Mouse (Mus musculus): ENCODE measurements around the gene Wapl.

Wapl gene

GRCm38 (mm10) chr14:34697376-34697775 lies 23.6 kb downstream of the Wapl start:
- DNase-seq (ENCODE audit: low spot score in 2 of 2): no peak

GRCm38 (mm10) chr14:34710209-34710608 lies 36.5 kb downstream of the Wapl start:
- DNase-seq (ENCODE audit: low spot score in 2 of 2): no peak

DNA sequence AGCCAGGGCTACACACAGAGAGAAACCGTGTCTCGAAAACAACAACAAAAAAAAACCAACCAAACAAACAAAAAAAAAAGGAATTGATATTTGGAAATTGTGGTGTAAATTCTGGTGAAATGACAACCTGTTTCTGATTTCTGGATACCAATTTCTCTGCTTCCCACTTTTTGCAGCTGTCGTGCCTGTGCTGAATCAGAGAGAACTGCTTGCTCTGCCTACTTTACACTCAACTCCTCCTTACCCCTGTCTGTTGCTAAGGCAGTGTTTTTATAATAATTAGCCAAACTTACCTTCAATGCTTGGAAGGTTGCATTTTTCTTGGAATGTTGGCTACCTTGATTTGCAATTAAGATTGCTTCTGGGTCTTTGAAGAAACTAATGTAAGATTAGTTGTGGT lies 38.3 kb downstream of the Wapl start:
- DNase-seq (ENCODE audit: low spot score in 2 of 2): no peak

DNA sequence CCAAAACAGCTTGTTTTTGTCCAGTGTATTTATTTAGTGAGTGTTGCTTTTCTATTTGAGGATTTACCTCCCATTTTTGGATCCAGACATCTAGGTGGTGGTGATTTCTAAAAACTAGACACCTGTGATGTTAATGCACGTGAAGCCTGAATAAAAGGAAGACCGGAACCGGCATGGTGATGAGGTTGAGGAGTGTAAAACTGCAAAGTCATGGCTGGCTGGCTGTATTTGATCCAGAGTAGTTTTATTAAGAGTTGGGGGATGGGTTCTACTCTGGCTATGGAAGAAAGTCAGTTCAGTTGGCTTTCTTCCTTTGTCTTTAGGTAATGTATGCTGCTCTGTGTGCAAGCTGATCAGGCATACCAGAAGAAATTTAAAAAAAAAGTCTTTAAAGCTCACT lies 39.1 kb downstream of the Wapl start:
- DNase-seq (ENCODE audit: low spot score in 2 of 2): no peak

GRCm38 (mm10) chr14:34718150-34718549 lies 44.4 kb downstream of the Wapl start:
- DNase-seq (ENCODE audit: low spot score in 2 of 2): no peak

GRCm38 (mm10) chr14:34727709-34728108 lies 54.0 kb downstream of the Wapl start:
- no peak for DNase-seq (ENCODE audit: low spot score in 2 of 2)

DNA sequence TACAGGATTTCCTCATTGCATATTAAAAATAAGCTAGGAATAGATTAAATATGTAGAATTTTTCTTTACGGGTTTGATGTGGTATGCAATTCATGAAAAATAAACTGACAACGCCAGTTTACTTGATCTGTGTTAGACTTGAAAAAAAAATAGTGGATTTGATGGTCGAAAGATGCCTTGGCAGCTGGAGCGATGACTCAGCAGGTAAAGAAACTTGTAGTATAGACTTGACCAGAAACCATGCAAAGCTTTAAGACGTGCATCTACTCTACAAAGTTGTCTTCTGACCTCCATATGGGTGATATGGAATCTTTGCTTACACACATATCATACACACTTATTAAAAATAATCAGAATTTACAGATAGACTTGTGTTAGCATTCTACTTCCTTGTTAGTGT lies 61.7 kb downstream of the Wapl start:
- no peak for DNase-seq (ENCODE audit: low spot score in 2 of 2)

DNA sequence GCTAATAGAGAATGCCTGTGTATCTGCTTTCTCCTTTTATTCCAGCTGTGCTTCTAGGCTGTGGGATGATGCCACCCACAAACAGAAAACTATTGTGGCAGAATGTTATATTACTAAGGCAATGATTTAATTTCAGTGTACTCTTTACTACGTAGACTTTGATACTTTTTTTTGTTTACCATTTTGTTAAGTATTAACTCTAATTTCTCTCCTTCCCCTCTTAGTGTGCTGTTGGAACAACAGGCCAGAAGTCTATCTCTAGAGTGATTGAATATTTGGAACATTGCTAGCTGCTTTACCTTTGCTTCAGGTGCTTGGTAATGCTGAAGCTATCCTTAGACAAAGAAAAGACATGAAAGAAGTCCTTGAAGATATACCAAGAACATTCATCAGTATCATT lies 71.7 kb downstream of the Wapl start:
- DNase-seq (ENCODE audit: low spot score in 2 of 2): no peak

DNA sequence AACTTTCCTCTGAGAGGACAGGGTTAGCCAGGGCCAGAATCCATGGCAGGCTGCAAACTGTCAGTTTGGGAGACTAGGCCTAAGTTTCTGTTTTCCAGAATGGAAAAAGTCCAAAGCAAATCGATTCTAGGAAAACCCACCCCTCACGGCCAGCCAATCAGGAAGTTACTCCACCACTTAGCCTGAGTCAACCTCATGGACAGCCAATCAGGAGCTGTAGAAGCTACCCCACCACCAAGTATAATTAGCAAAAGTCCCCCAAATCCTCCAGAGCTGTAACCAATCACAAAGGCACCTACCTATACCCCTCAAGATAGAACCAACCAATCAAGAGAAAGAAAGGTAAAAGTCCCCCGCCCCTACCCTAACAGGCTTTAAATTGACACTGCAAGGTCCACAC lies 82.0 kb downstream of the Wapl start:
- DNase-seq (ENCODE audit: low spot score in 2 of 2): no peak

DNA sequence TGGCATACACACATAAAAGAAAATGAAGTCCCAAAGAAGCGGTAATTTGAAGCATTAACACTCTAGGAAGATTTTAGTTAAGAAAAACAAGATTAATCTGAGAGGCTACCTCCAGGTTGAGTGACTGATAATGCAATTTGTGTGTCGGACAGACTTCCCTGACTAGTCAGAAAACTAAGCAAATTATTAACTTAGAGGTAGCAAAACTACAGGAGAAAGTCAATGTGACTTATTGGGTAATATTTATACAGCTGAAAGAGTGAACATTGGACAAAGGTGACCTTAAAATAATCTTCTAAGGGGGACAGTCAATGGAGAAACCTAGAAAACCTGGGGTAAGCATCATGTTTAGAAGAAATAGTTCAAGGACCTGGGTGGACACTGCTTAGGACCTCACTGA lies 86.2 kb downstream of the Wapl start:
- DNase-seq (ENCODE audit: low spot score in 2 of 2): no peak

- DNase-seq (ENCODE audit: low spot score in 2 of 2): no peak
These were observed 87.6 kb downstream of the Wapl start for GRCm38 (mm10) chr14:34761082-34761959.

DNA sequence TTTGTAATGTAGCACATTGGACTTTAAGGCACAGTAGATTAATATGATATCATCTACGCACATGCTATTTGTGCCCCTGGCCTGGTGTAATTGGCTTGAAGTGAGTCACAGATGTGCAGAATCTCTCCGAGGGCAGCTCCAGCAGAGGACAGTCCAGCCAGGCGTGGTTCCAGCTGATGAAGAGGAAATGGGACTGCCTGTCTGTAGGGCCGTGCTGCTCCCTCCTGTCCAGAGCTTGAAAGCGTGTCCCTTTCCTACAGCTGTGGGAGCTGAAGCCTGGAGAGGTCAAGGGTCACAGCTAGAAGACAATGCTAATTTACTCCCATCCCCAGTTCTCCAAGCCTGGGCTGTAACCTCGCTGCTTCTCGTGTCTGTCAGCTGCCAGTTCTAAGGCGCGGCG lies 89.0 kb downstream of the Wapl start:
- DNase-seq (ENCODE audit: low spot score in 2 of 2): no peak

DNA sequence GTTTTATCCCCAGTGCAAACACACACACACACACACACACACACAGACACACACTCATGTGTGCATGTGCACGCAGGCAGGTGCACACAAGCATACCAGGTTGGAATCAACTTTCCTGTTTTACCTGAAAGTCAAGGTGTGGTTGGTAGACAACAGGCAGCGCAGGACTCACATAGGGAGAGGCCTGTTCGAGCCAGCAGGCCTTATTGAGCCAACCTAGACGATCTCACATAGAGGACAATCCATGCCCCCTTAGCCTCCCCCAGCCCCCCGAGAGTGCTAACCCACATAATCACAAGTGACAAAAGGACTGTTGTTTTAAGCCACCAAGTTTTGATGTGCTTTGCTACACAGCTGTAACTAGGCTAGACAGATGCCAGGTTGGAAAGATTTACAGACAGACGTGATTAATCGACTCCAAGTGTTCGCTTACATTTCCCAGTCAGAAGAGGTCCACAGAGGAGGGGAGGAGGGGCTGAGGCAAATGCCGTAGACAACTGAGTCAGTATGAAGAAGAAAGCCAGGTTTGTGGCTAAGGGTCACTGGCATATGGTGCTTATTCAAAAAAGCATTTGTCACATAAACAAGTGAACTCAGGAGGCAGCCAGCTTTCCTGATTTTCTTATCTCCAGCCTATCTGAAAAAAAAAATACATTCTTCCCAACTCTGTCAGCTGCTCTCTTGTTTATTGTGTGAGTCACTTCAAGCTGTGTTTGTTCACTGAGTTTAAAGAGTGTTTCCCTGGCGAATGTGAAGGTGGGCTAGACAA lies 90.2 kb downstream of the Wapl start:
- no peak for DNase-seq (ENCODE audit: low spot score in 2 of 2)

GRCm38 (mm10) chr14:34764908-34765307 lies 91.2 kb downstream of the Wapl start:
- DNase-seq (ENCODE audit: low spot score in 2 of 2): no peak

- no peak for DNase-seq (ENCODE audit: low spot score in 2 of 2)
These were observed 91.7 kb downstream of the Wapl start for GRCm38 (mm10) chr14:34765380-34765779.

GRCm38 (mm10) chr14:34766181-34766580 lies 92.5 kb downstream of the Wapl start:
- DNase-seq (ENCODE audit: low spot score in 2 of 2): no peak

- DNase-seq (ENCODE audit: low spot score in 2 of 2): peak; percentile 63 to 76
These were observed 94.6 kb downstream of the Wapl start for GRCm38 (mm10) chr14:34768373-34768772.

DNA sequence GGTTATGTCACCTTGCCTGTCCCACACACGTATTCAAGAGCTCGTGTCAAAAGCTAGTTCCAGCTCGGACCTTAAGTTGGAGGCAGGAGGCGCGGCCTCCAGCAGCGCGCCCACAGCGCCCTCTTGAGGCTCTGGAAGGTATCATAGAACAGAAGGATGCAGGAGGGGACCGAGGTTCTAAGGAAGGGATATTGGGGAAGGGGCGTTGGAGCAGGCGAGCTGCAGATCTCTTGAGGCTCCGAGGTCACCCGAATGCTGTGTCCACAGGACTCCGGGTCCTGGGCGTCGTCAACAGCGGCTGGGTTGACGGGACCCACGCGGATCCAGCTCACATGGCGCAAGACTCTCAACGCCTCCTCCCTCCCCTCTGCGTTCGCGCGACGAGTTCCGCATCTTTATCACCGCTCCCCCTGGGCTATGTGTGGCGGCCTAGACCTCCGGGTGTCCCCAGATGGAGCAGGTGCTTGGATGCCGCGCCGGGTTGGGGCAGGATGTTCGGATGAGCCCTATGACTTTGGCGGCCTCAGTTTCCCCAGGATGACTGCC lies 95.4 kb downstream of the Wapl start:
- peak; percentile 44 to 73 for DNase-seq (ENCODE audit: low spot score in 2 of 2)

- peak in 1 of 2 experiments; percentile 39 for DNase-seq (ENCODE audit: low spot score in 2 of 2)
These were observed 95.9 kb downstream of the Wapl start for GRCm38 (mm10) chr14:34769567-34770158.

DNA sequence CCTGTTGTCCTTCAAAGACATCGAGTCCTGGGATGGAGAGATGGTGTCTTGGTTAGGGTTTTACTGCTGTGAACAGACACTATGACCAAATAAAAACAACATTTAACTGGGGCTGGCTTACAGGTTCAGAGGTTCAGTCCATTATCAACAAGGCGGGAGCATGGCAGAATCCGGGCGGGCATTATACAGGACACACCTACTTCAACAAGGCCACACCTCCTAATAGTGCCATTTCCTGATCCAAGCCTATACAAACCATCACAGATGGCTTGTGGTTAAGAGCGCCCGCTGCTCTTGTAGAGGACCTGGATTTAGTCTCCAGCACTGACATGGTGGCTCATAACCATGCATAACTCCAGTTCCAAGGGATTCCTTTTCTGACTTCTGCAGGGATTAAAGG lies 96.7 kb downstream of the Wapl start:
- DNase-seq (ENCODE audit: low spot score in 2 of 2): no peak

GRCm38 (mm10) chr14:34771601-34772000 lies 97.9 kb downstream of the Wapl start:
- no peak for DNase-seq (ENCODE audit: low spot score in 2 of 2)

DNA sequence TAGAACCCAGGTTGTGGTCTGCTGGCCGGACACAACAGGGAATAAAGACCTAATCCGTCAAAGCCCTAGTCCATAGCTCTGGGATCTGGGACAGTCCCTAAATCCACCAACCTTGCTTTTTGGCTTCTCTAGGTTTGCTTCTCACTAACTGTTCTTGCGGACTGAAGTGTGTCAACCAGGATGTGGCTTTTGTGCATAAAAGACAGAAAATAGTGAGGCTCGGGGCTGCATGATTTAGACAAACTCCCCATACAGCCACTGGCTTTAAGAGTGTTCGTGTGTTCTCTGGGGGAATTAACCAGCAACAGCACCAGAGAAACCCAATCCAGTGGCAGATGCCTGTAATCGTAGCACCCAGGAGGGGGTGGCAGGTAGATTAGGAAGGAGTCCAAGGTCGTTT lies 98.4 kb downstream of the Wapl start:
- DNase-seq (ENCODE audit: low spot score in 2 of 2): no peak
